Mouse (Mus musculus) left cerebral cortex, postnatal 4 days (tissue): ENCODE results near the gene Ephb3. TPM values are rescaled to one million over a fixed set of nuclear protein-coding genes. Genes with fewer than 3 reads are reported as not detected.

Experiments
- DNase-seq: peaks from one replicate; pipeline ENCODE4 v3.0.0-alpha.2; 2022
- intact Hi-C: fragments of 180-260 bp; cut with DNase I; formaldehyde crosslinking; loops from one replicate; pipeline ENCODE4 v1.15.1; 2025
- total RNA-seq, 2 experiments: library from RNA; stranded (reverse); gene quantifications; 2 replicates each; pipeline ENCODE4 v1.2.3; 2021

Ephb3 gene
- total RNA-seq, 2 experiments from 2014 or later: 18.8 to 19.8 TPM

GRCm38 (mm10) chr16:21202731-21203130, 1.8 kb upstream of the Ephb3 start:
- no peak for DNase-seq
- intact Hi-C loops: loop anchor here (5.0 kb wide), 1 partner anchor 210 kb away; no protein-coding TSS in a partner anchor

GRCm38 (mm10) chr16:21205093-21205886, 735 bp downstream of the Ephb3 start:
- no peak for DNase-seq
- intact Hi-C loops: loop anchor here (2.0 to 5.0 kb wide), 2 partner anchors 127 to 188 kb away; no protein-coding TSS in a partner anchor

GRCm38 (mm10) chr16:21208001-21208565, 3.5 kb downstream of the Ephb3 start:
- peak; percentile 48 for DNase-seq
- intact Hi-C loops: loop anchor here (5.0 kb wide), 1 partner anchor 124 kb away; no protein-coding TSS in a partner anchor

GRCm38 (mm10) chr16:21209290-21209689, 4.7 kb downstream of the Ephb3 start:
- DNase-seq: no peak
- intact Hi-C loops: loop anchor here (5.0 kb wide), 1 partner anchor 123 kb away; no protein-coding TSS in a partner anchor

GRCm38 (mm10) chr16:21210204-21210603, 5.6 kb downstream of the Ephb3 start:
- no peak for DNase-seq
- intact Hi-C loops: loop anchor here (10.0 kb wide), 1 partner anchor 105 kb away; no protein-coding TSS in a partner anchor

GRCm38 (mm10) chr16:21210667-21211338, 6.2 kb downstream of the Ephb3 start:
- intact Hi-C loops: loop anchor here (10.0 kb wide), 1 partner anchor 104 kb away; no protein-coding TSS in a partner anchor
- peak; percentile 92 for DNase-seq

GRCm38 (mm10) chr16:21211501-21211900, 6.9 kb downstream of the Ephb3 start:
- intact Hi-C loops: loop anchor here (10.0 kb wide), 1 partner anchor 103 kb away; no protein-coding TSS in a partner anchor
- DNase-seq: no peak

GRCm38 (mm10) chr16:21212369-21212768, 7.8 kb downstream of the Ephb3 start:
- DNase-seq: no peak

GRCm38 (mm10) chr16:21213939-21214338, 9.4 kb downstream of the Ephb3 start:
- intact Hi-C loops: loop anchor here (10.0 kb wide), 1 partner anchor 101 kb away; no protein-coding TSS in a partner anchor
- no peak for DNase-seq

More at GRCm38 (mm10) chr16:21212369-21212768, 7.8 kb downstream of the Ephb3 start:
- intact Hi-C loops: loop anchor here (10.0 kb wide), 1 partner anchor 102 kb away; no protein-coding TSS in a partner anchor

- DNase-seq: peak; percentile 56
- intact Hi-C loops: loop anchor here (10.0 kb wide), 1 partner anchor 100 kb away; no protein-coding TSS in a partner anchor
Measured at GRCm38 (mm10) chr16:21214803-21215202, 10.2 kb downstream of the Ephb3 start.

- intact Hi-C loops: loop anchor here (10.0 kb wide), 1 partner anchor 99 kb away; no protein-coding TSS in a partner anchor
- peak; percentile 74 for DNase-seq
Measured at GRCm38 (mm10) chr16:21216047-21216446, 11.5 kb downstream of the Ephb3 start.

GRCm38 (mm10) chr16:21217233-21217632, 12.7 kb downstream of the Ephb3 start:
- intact Hi-C loops: loop anchor here (10.0 kb wide), 1 partner anchor 98 kb away; no protein-coding TSS in a partner anchor
- DNase-seq: no peak

- peak; percentile 36 for DNase-seq
- intact Hi-C loops: loop anchor here (10.0 kb wide), 1 partner anchor 95 kb away; no protein-coding TSS in a partner anchor
Measured at GRCm38 (mm10) chr16:21219656-21220055, 15.1 kb downstream of the Ephb3 start.

GRCm38 (mm10) chr16:21223038-21223437, 18.5 kb downstream of the Ephb3 start:
- DNase-seq: peak; percentile 57
- intact Hi-C loops: no loop called here

- no peak for DNase-seq
Measured at GRCm38 (mm10) chr16:21224648-21225240, 20.2 kb downstream of the Ephb3 start.

GRCm38 (mm10) chr16:21226629-21227028, 22.1 kb downstream of the Ephb3 start:
- DNase-seq: no peak
- intact Hi-C loops: no loop called here

More at GRCm38 (mm10) chr16:21224648-21225240, 20.2 kb downstream of the Ephb3 start:
- intact Hi-C loops: no loop called here

- DNase-seq: no peak
- intact Hi-C loops: no loop called here
Measured at GRCm38 (mm10) chr16:21235135-21235534, 30.6 kb downstream of the Ephb3 start.

- peak; percentile 73 for DNase-seq
- intact Hi-C loops: no loop called here
Measured at GRCm38 (mm10) chr16:21238722-21239121, 34.2 kb downstream of the Ephb3 start.

- intact Hi-C loops: no loop called here
- DNase-seq: no peak
Measured at GRCm38 (mm10) chr16:21240547-21240946, 36.0 kb downstream of the Ephb3 start.

- no peak for DNase-seq
- intact Hi-C loops: no loop called here
Measured at GRCm38 (mm10) chr16:21241030-21241429, 36.5 kb downstream of the Ephb3 start.
